Mouse (Mus musculus): ENCODE measurements around the gene Rnase1. TPM values are rescaled to one million over a fixed set of nuclear protein-coding genes. Genes with fewer than 3 reads are reported as not detected.

Rnase1 gene
- polyA plus RNA-seq, 1 experiment, result 6.4 TPM

- Histone ChIP-seq H3K27me3 (ENCODE audit: control insufficient read depth, insufficient read depth, low read length) (no peaks in the 10 kb centered on the region), H3K36me3 (ENCODE audit: control insufficient read depth, insufficient read depth, low read length) (no peaks in the 10 kb centered on the region), H3K4me1 (replicated peaks; ENCODE audit: control insufficient read depth, insufficient read depth, low read length) (no peaks in the 10 kb centered on the region), H3K27ac (ENCODE audit: control insufficient read depth, insufficient read depth, low read length) (no peak overlapping the region), H3K4me3 (ENCODE audit: control insufficient read depth, insufficient read depth, low read length) (no peak overlapping the region)
- no peak for DNase-seq
- 88% methylated on average over 3 of the region's 3 CpGs for WGBS
- TF ChIP-seq POLR2A (IDR thresholded peaks at IDR 0.05; ENCODE audit: control insufficient read depth, extremely low read depth, insufficient read depth, low read length, poor library complexity), result no peak
- TF ChIP-seq CTCF (IDR thresholded peaks at IDR 0.05; ENCODE audit: borderline replicate concordance, control insufficient read depth, extremely low read depth, insufficient read depth, low read length, poor library complexity), result no peak
Measured at GRCm38 (mm10) chr14:51142568-51142967, 4.0 kb downstream of the Rnase1 start.

DNA sequence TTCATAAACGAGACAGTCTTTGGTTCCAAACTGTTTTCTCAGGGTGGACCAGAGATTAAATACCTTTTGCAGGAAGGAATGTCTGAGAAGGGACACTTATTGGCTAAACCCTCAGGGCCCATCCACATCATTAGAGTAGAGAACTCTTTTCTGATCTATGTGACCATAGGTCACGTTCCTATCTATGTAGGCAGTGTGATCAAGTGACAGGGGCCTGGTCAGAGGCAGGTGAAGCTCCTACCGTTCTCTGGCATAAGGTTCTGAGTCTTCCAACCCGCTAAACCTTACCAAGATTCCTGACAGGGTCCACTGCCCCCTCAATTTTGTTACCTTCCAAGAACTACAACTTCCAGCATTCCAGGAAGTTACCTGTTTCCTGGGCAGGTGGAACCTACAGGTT, 4.5 kb downstream of the Rnase1 start:
- Histone ChIP-seq H3K27me3 (ENCODE audit: control insufficient read depth, insufficient read depth, low read length) (no peaks in the 10 kb centered on the region), H3K36me3 (ENCODE audit: control insufficient read depth, insufficient read depth, low read length) (no peaks in the 10 kb centered on the region), H3K4me1 (replicated peaks; ENCODE audit: control insufficient read depth, insufficient read depth, low read length) (no peaks in the 10 kb centered on the region), H3K4me3 (ENCODE audit: control insufficient read depth, insufficient read depth, low read length) (no peak overlapping the region), H3K27ac (ENCODE audit: control insufficient read depth, insufficient read depth, low read length) (no peak overlapping the region)
- no peak for DNase-seq
- WGBS, result 88% methylated on average over 4 of the region's 4 CpGs
- TF ChIP-seq CTCF (IDR thresholded peaks at IDR 0.05; ENCODE audit: borderline replicate concordance, control insufficient read depth, extremely low read depth, insufficient read depth, low read length, poor library complexity) (no peak), POLR2A (IDR thresholded peaks at IDR 0.05; ENCODE audit: control insufficient read depth, extremely low read depth, insufficient read depth, low read length, poor library complexity) (no peak)

GRCm38 (mm10) chr14:51140342-51140741, 6.2 kb downstream of the Rnase1 start:
- TF ChIP-seq CTCF (IDR thresholded peaks at IDR 0.05; ENCODE audit: borderline replicate concordance, control insufficient read depth, extremely low read depth, insufficient read depth, low read length, poor library complexity) (no peak), POLR2A (IDR thresholded peaks at IDR 0.05; ENCODE audit: control insufficient read depth, extremely low read depth, insufficient read depth, low read length, poor library complexity) (no peak)
- H3K4me1 ChIP-seq (replicated peaks; ENCODE audit: control insufficient read depth, insufficient read depth, low read length), result no peaks in the 10 kb centered on the region
- DNase-seq, result no peak
- H3K4me3 ChIP-seq (ENCODE audit: control insufficient read depth, insufficient read depth, low read length), result no peak overlapping the region
- no peak overlapping the region for H3K27ac ChIP-seq (ENCODE audit: control insufficient read depth, insufficient read depth, low read length)
- H3K27me3 ChIP-seq (ENCODE audit: control insufficient read depth, insufficient read depth, low read length), result no peaks in the 10 kb centered on the region
- no peaks in the 10 kb centered on the region for H3K36me3 ChIP-seq (ENCODE audit: control insufficient read depth, insufficient read depth, low read length)
- WGBS, result 81% methylated on average over 2 of the region's 2 CpGs

DNA sequence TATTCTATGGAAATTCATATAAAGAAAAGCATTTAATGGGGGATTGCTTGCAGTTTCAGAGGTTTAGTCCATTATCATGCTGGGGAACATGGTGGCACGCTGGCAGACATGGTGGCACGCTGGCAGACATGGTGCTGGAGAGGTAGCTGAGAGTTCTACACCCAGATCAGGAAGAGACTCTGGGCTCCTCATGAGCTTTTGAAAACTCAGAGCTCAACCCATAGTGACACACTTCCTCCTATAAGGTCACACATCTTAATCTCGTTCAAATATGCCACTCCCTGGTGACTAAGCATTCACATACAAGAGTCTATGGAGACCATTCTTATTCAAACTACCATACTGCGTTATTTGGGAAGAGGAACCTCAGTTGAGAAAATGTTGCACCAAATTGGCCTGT, 14.2 kb downstream of the Rnase1 start:
- 87% methylated on average over 4 of the region's 4 CpGs for WGBS
- DNase-seq, result no peak
- Histone ChIP-seq H3K27me3 (ENCODE audit: control insufficient read depth, insufficient read depth, low read length) (no peaks in the 10 kb centered on the region), H3K4me1 (replicated peaks; ENCODE audit: control insufficient read depth, insufficient read depth, low read length) (peaks cover 4% of the 10 kb centered on the region; the same call in 1 of the 2 replicates), H3K36me3 (ENCODE audit: control insufficient read depth, insufficient read depth, low read length) (no peaks in the 10 kb centered on the region), H3K4me3 (ENCODE audit: control insufficient read depth, insufficient read depth, low read length) (no peak overlapping the region), H3K27ac (ENCODE audit: control insufficient read depth, insufficient read depth, low read length) (no peak overlapping the region)
- TF ChIP-seq POLR2A (IDR thresholded peaks at IDR 0.05; ENCODE audit: control insufficient read depth, extremely low read depth, insufficient read depth, low read length, poor library complexity), result no peak
- TF ChIP-seq CTCF (IDR thresholded peaks at IDR 0.05; ENCODE audit: borderline replicate concordance, control insufficient read depth, extremely low read depth, insufficient read depth, low read length, poor library complexity), result no peak

DNA sequence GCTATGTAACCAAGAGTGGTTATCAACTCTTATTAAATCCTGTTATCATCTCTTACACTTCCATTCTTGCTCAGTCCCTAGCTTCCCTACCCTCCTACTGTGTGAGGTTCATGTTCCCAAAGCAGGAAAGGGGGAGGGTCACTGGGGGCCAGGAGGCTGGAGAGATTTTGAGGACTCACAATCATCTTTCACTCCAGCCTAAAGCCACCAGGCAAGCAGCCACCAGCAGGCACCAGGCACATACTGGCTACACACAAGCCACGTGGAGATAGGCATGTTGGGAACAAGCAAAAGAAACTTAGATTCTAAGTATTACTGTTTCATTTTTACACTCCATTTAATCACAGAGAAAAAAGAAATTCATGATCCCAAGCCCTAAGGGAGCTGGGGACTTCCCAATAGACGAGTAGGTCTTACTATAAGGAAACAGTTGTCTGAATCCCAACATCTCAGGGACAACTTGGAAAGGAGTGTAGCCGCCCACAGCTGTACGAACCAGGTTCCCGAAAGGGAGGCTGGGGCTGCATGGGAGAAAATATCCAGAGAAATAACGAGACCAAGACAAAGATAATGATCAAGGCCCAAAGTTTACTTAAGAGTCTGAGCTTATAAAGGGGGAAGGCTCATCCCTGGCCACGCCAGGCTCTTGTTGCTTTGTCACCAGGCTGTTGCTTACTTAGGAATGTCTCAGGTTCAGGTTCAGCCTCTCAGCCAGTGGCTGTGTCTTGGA, 15.3 kb downstream of the Rnase1 start:
- Histone ChIP-seq H3K27me3 (ENCODE audit: control insufficient read depth, insufficient read depth, low read length) (no peaks in the 10 kb centered on the region), H3K4me3 (ENCODE audit: control insufficient read depth, insufficient read depth, low read length) (no peak overlapping the region), H3K27ac (ENCODE audit: control insufficient read depth, insufficient read depth, low read length) (no peak overlapping the region), H3K36me3 (ENCODE audit: control insufficient read depth, insufficient read depth, low read length) (no peaks in the 10 kb centered on the region), H3K4me1 (replicated peaks; ENCODE audit: control insufficient read depth, insufficient read depth, low read length) (peaks cover 4% of the 10 kb centered on the region; the same call in 1 of the 2 replicates)
- TF ChIP-seq POLR2A (IDR thresholded peaks at IDR 0.05; ENCODE audit: control insufficient read depth, extremely low read depth, insufficient read depth, low read length, poor library complexity) (no peak), CTCF (IDR thresholded peaks at IDR 0.05; ENCODE audit: borderline replicate concordance, control insufficient read depth, extremely low read depth, insufficient read depth, low read length, poor library complexity) (no peak)
- no peak for DNase-seq
- WGBS, result 86% methylated on average over 7 of the region's 7 CpGs

DNA sequence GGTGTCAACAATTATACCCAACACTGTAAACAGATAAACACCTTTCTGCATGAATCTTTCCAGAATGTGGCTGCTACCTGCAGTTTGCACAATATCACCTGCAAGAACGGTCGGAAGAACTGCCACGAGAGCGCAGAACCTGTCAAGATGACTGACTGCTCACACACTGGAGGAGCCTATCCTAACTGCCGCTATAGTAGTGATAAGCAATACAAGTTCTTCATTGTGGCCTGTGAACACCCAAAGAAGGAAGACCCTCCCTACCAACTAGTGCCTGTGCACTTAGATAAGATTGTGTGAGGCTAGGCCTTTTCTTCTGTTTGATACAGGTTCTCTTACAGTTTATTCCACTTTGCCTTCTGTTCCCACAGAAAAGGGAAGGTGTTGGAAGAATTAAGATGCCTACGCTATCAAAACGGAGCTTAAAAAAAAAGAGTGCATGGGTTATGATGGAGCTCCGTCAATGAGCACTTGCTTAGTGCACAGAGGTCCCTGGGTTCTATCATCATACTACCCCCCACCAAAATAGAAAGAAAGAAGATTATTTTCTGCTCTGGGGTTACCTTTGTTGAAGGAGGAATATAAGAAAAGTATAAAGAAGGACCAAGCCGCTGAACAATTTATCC, 16.2 kb downstream of the Rnase1 start:
- peaks cover 4% of the 10 kb centered on the region; the same call in 1 of the 2 replicates for H3K4me1 ChIP-seq (replicated peaks; ENCODE audit: control insufficient read depth, insufficient read depth, low read length)
- DNase-seq, result no peak
- WGBS, result 60% methylated on average over 9 of the region's 9 CpGs
- no peak overlapping the region for H3K4me3 ChIP-seq (ENCODE audit: control insufficient read depth, insufficient read depth, low read length)
- no peak for TF ChIP-seq POLR2A (IDR thresholded peaks at IDR 0.05; ENCODE audit: control insufficient read depth, extremely low read depth, insufficient read depth, low read length, poor library complexity)
- TF ChIP-seq CTCF (IDR thresholded peaks at IDR 0.05; ENCODE audit: borderline replicate concordance, control insufficient read depth, extremely low read depth, insufficient read depth, low read length, poor library complexity), result no peak
- H3K27me3 ChIP-seq (ENCODE audit: control insufficient read depth, insufficient read depth, low read length), result no peaks in the 10 kb centered on the region
- H3K36me3 ChIP-seq (ENCODE audit: control insufficient read depth, insufficient read depth, low read length), result no peaks in the 10 kb centered on the region
- H3K27ac ChIP-seq (ENCODE audit: control insufficient read depth, insufficient read depth, low read length), result no peak overlapping the region

All from thymus, adult 2 months (tissue).